ENCODE assay signal across 8 mouse cellular contexts in the genomic region with DNA sequence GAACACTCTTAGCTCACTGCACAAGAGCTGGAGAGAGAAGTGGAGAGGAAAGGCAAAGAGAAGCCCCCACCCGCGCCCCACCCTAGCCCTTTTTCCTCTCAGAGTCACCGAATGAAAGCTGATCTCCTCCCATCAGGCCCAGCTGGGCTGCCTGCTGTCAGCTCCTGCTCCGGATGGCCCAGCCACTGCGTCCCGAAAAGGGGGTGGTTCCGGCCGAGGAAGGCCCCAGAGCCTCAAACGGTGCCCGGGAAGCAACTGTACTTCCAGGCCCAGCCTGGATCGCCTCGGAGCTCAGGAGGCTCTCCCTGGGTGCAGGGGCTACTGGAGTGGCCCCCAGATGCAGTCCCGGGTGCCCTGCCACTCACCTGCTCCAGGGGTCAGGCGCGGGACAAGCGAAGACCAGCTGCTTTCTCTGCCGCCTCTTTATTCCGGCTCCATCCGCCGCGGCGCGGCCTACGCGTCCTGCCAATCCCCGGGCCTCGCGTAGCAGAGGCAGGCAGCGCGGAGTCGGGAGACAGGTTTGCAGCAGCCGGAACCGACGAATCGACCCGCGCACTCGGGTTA. TPM values are rescaled to one million over a fixed set of nuclear protein-coding genes. Genes with fewer than 3 reads are reported as not detected.
A peak's percentile ranks its signal among the peaks of the same experiment; 100 is the strongest.
DNase-seq lines count a peak whose midpoint lies in the region; ATAC-seq and TF ChIP-seq lines count a peak whose summit lies in the region.

No protein-coding gene starts in this region.

- H3K27ac ChIP-seq in heart, embryonic 13.5 days (replicated peaks) = peak overlapping the region; percentile 99
- peak overlapping the region; percentile 23 for H3K27ac ChIP-seq in MEL (ENCODE audit: control insufficient read depth, low read depth, low read length)
- H3K27ac ChIP-seq in forebrain, embryonic 11.5 days (ENCODE audit: low read depth, low read length) = peak overlapping the region; percentile 93

- ATAC-seq in heart, embryonic 13.5 days (ENCODE audit: extremely low read depth, insufficient number of reproducible peaks, low FRiP score, low TSS enrichment) = peak; percentile 16; the same call in 1 of the 2 replicates
- peak; percentile 42 for ATAC-seq in forebrain, embryonic 11.5 days (replicated peaks; ENCODE audit: low FRiP score)
- ATAC-seq in megakaryocyte-erythroid progenitor cell, adult 5-6 weeks (replicated peaks; ENCODE audit: low FRiP score, low TSS enrichment, poor library complexity, severe bottlenecking) = peak; percentile 20

- peak overlapping the region; percentile 93 for H3K4me2 ChIP-seq in heart, embryonic 13.5 days
- peak overlapping the region; percentile 85 for H3K4me2 ChIP-seq in forebrain, embryonic 11.5 days (ENCODE audit: low read depth, low read length, severe bottlenecking)

- peak overlapping the region; percentile 95 for H3K9ac ChIP-seq in heart, embryonic 13.5 days
- H3K9ac ChIP-seq in MEL (ENCODE audit: control insufficient read depth, low read depth, low read length, poor library complexity, severe bottlenecking) = peak overlapping the region; percentile 80
- peak overlapping the region; percentile 94 for H3K9ac ChIP-seq in forebrain, embryonic 11.5 days (ENCODE audit: low read length)

- TF ChIP-seq CTCF in MEL (IDR thresholded peaks at IDR 0.05 in 2 of 3, conservative IDR thresholded peaks at IDR 0.05 in 1 of 3; ENCODE audit: control insufficient read depth in 1 of 3, insufficient read depth in 1 of 3, low read depth in 2 of 3, low read length in 3 of 3, poor library complexity in 1 of 3, severe bottlenecking in 1 of 3) = no peak

- H3K79me2 ChIP-seq in MEL (ENCODE audit: control insufficient read depth, insufficient read depth, low read length, poor library complexity) = peaks cover 7% of the 10 kb centered on the region; the same call in 1 of the 2 replicates

- TF ChIP-seq RAD21 in MEL (IDR thresholded peaks at IDR 0.05; ENCODE audit: low read depth, low read length) = no peak

- peak overlapping the region; percentile 96 for H3K4me3 ChIP-seq in heart, embryonic 13.5 days
- peak overlapping the region; percentile 71 to 89 for H3K4me3 ChIP-seq in MEL (ENCODE audit: control insufficient read depth in 1 of 2, insufficient read depth in 1 of 2, low read depth in 2 of 2, low read length in 2 of 2)
- peak overlapping the region; percentile 69 for H3K4me3 ChIP-seq in forebrain, embryonic 11.5 days (ENCODE audit: low read depth, low read length)

- intact Hi-C loops in heart, postnatal 10 days (cut with DNase I) = loop anchor here (1.0 kb wide), 1 partner anchor 76 kb away; no protein-coding TSS in a partner anchor

- no peak for TF ChIP-seq POLR2A in MEL (IDR thresholded peaks at IDR 0.05; ENCODE audit: control insufficient read depth in 1 of 2, insufficient read depth in 1 of 2, low read depth in 1 of 2, low read length in 2 of 2, poor library complexity in 1 of 2)

- DNase-seq in heart, postnatal 10 days = no peak
- peak; percentile 76 for DNase-seq in MEL (ENCODE audit: low read depth, low spot score)
- no peak for DNase-seq in forebrain, embryonic 11.5 days (ENCODE audit: low spot score)
- peak; percentile 62 to 78 for DNase-seq in kidney, postnatal 36 days
- no peak for DNase-seq in urinary bladder, postnatal 36 days (ENCODE audit: low spot score in 2 of 2)
- no peak for DNase-seq in urinary bladder, postnatal 10 days (ENCODE audit: low spot score)

- H3K27me3 ChIP-seq in heart, embryonic 13.5 days (replicated peaks) = no peaks in the 10 kb centered on the region
- no peaks in the 10 kb centered on the region for H3K27me3 ChIP-seq in MEL (ENCODE audit: control insufficient read depth in 1 of 2, insufficient read depth in 2 of 2, low read length in 2 of 2)
- H3K27me3 ChIP-seq in forebrain, embryonic 11.5 days (ENCODE audit: control insufficient read depth, insufficient read depth, low read length) = no peaks in the 10 kb centered on the region

- 1% methylated on average over 38 of the region's 38 CpGs for WGBS in heart, embryonic 13.5 days
- WGBS in forebrain, embryonic 11.5 days = 0% methylated on average over 38 of the region's 38 CpGs

- TF ChIP-seq EP300 in MEL (IDR thresholded peaks at IDR 0.05; ENCODE audit: low read depth in 1 of 2, low read length in 2 of 2) = peak in 1 of 2 experiments; percentile 22; a peak in 1 of 4 replicates

- peaks cover 56% of the 10 kb centered on the region for H3K36me3 ChIP-seq in heart, embryonic 13.5 days
- peaks cover 0 to 9% of the 10 kb centered on the region in 2 experiments; a peak in 3 of 4 replicates for H3K36me3 ChIP-seq in MEL (ENCODE audit: control insufficient read depth in 1 of 2, insufficient read depth in 2 of 2, low read length in 2 of 2)
- H3K36me3 ChIP-seq in forebrain, embryonic 11.5 days (ENCODE audit: control insufficient read depth, insufficient read depth, low read length) = peaks cover 18% of the 10 kb centered on the region

- H3K4me1 ChIP-seq in heart, embryonic 13.5 days = peaks cover 38% of the 10 kb centered on the region
- peaks cover 4 to 15% of the 10 kb centered on the region in 2 experiments; a peak in 2 of 4 replicates for H3K4me1 ChIP-seq in MEL (ENCODE audit: control insufficient read depth in 1 of 2, insufficient read depth in 2 of 2, low read length in 2 of 2)
- H3K4me1 ChIP-seq in forebrain, embryonic 11.5 days (replicated peaks; ENCODE audit: control insufficient read depth, insufficient read depth, low read length) = no peaks in the 10 kb centered on the region; the same call in 1 of the 2 replicates

- H3K9me3 ChIP-seq in heart, embryonic 13.5 days = no peaks in the 10 kb centered on the region
- H3K9me3 ChIP-seq in MEL (replicated peaks; ENCODE audit: insufficient read depth, low read length) = no peaks in the 10 kb centered on the region
- no peaks in the 10 kb centered on the region for H3K9me3 ChIP-seq in forebrain, embryonic 11.5 days (ENCODE audit: control insufficient read depth, low read length)

TF ChIP-seq in MEL, 35 proteins besides CTCF, POLR2A, EP300 and RAD21 (continues in another document):
- no peak for TF ChIP-seq ZNF384 (IDR thresholded peaks at IDR 0.05; ENCODE audit: low read depth, low read length)
- TF ChIP-seq RCOR1 (IDR thresholded peaks at IDR 0.05; ENCODE audit: low read depth, low read length) = no peak
- peak; percentile 57 for TF ChIP-seq HCFC1 (IDR thresholded peaks at IDR 0.05; ENCODE audit: low read depth, low read length)
- TF ChIP-seq ETS1 (IDR thresholded peaks at IDR 0.05; ENCODE audit: low read depth, low read length) = no peak
- TF ChIP-seq MYB (IDR thresholded peaks at IDR 0.05; ENCODE audit: low read depth, low read length) = no peak

RNA-seq across cellular contexts. Expression of gene Zfp319, which starts 0.5 kb away (rescaled TPM):
- 5.6 and 5.9 TPM in 2 replicates for polyA plus RNA-seq in heart, embryonic 13.5 days (2015; fragmentation: Nextera tagmentation; extraction: Ambion mirVana)
- 10 to 100 TPM; 12.2 to 13.9 TPM for total RNA-seq in heart, postnatal 10 days (2021)
- total RNA-seq in MEL (2012; rRNA removed) = 1.8 and 2.0 TPM in 2 replicates
- polyA plus RNA-seq in MEL (2012; ENCODE audit: insufficient read depth in 1 of 2, insufficient read length in 2 of 2, low read depth in 1 of 2, low replicate concordance in 2 of 2, missing spikeins in 1 of 2) = 1 to 10 TPM in 1 of 2 experiments, not detected in 1; 4.8 TPM
- 14.6 and 15.0 TPM in 2 replicates for polyA plus RNA-seq in forebrain, embryonic 11.5 days (2014; fragmentation: Nextera tagmentation; extraction: Ambion mirVana)
- 1.7 and 4.3 TPM in 2 replicates for total RNA-seq in megakaryocyte-erythroid progenitor cell, adult 5-6 weeks (2014; fragmentation: Nextera tagmentation)
- total RNA-seq in megakaryocyte-erythroid progenitor cell, adult 5-6 weeks (2017) = 1.0 and 1.8 TPM in 2 replicates

RNA-seq across cellular contexts. Expression of gene Usb1, which starts 0.8 kb away (rescaled TPM):
- polyA plus RNA-seq in heart, embryonic 13.5 days (2015; fragmentation: Nextera tagmentation; extraction: Ambion mirVana) = 25.5 and 29.1 TPM in 2 replicates
- total RNA-seq in heart, postnatal 10 days (2021) = 10 to 100 TPM; 17.2 to 23.9 TPM
- 29.1 and 36.2 TPM in 2 replicates for total RNA-seq in MEL (2012; rRNA removed)
- polyA plus RNA-seq in MEL (2012; ENCODE audit: insufficient read depth in 1 of 2, insufficient read length in 2 of 2, low read depth in 1 of 2, low replicate concordance in 2 of 2, missing spikeins in 1 of 2) = 10 to 100 TPM in 1 of 2 experiments, not detected in 1; 52.5 TPM
- polyA plus RNA-seq in forebrain, embryonic 11.5 days (2014; fragmentation: Nextera tagmentation; extraction: Ambion mirVana) = 43.1 and 46.5 TPM in 2 replicates
- 12.3 and 16.9 TPM in 2 replicates for total RNA-seq in megakaryocyte-erythroid progenitor cell, adult 5-6 weeks (2014; fragmentation: Nextera tagmentation)
- 5.1 and 9.4 TPM in 2 replicates for total RNA-seq in megakaryocyte-erythroid progenitor cell, adult 5-6 weeks (2017)

RNA-seq across cellular contexts. Expression of gene Mmp15, which starts 20.8 kb away (rescaled TPM):
- 42.5 and 43.4 TPM in 2 replicates for polyA plus RNA-seq in heart, embryonic 13.5 days (2015; fragmentation: Nextera tagmentation; extraction: Ambion mirVana)
- 100 to 1,000 TPM; 113 to 155 TPM for total RNA-seq in heart, postnatal 10 days (2021)
- not detected in 2 replicates for total RNA-seq in MEL (2012; rRNA removed)
- under 1 TPM in 1 of 2 experiments, not detected in 1; 0.01 TPM for polyA plus RNA-seq in MEL (2012; ENCODE audit: insufficient read depth in 1 of 2, insufficient read length in 2 of 2, low read depth in 1 of 2, low replicate concordance in 2 of 2, missing spikeins in 1 of 2)
- 20.6 and 21.0 TPM in 2 replicates for polyA plus RNA-seq in forebrain, embryonic 11.5 days (2014; fragmentation: Nextera tagmentation; extraction: Ambion mirVana)
- 0.20 TPM in 1 of 2 replicates, not detected in the other for total RNA-seq in megakaryocyte-erythroid progenitor cell, adult 5-6 weeks (2014; fragmentation: Nextera tagmentation)
- total RNA-seq in megakaryocyte-erythroid progenitor cell, adult 5-6 weeks (2017) = 0.11 and 0.28 TPM in 2 replicates

RNA-seq across cellular contexts. Expression of gene Tepp, which starts 20.9 kb away (rescaled TPM):
- polyA plus RNA-seq in heart, embryonic 13.5 days (2015; fragmentation: Nextera tagmentation; extraction: Ambion mirVana) = 0.40 TPM in 1 of 2 replicates, not detected in the other
- not detected for total RNA-seq in heart, postnatal 10 days (2021)
- total RNA-seq in MEL (2012; rRNA removed) = not detected in 2 replicates
- polyA plus RNA-seq in MEL (2012; ENCODE audit: insufficient read depth in 1 of 2, insufficient read length in 2 of 2, low read depth in 1 of 2, low replicate concordance in 2 of 2, missing spikeins in 1 of 2) = not detected
- not detected in 2 replicates for polyA plus RNA-seq in forebrain, embryonic 11.5 days (2014; fragmentation: Nextera tagmentation; extraction: Ambion mirVana)
- total RNA-seq in megakaryocyte-erythroid progenitor cell, adult 5-6 weeks (2014; fragmentation: Nextera tagmentation) = not detected in 2 replicates
- not detected in 2 replicates for total RNA-seq in megakaryocyte-erythroid progenitor cell, adult 5-6 weeks (2017)

RNA-seq across cellular contexts. Expression of gene Cngb1, which starts 24.9 kb away (rescaled TPM):
- 0.47 and 0.55 TPM in 2 replicates for polyA plus RNA-seq in heart, embryonic 13.5 days (2015; fragmentation: Nextera tagmentation; extraction: Ambion mirVana)
- 1 to 10 TPM; 1.5 to 3.2 TPM for total RNA-seq in heart, postnatal 10 days (2021)
- not detected in 2 replicates for total RNA-seq in MEL (2012; rRNA removed)
- under 1 TPM in 1 of 2 experiments, not detected in 1; 0.03 TPM for polyA plus RNA-seq in MEL (2012; ENCODE audit: insufficient read depth in 1 of 2, insufficient read length in 2 of 2, low read depth in 1 of 2, low replicate concordance in 2 of 2, missing spikeins in 1 of 2)
- 0.17 and 0.33 TPM in 2 replicates for polyA plus RNA-seq in forebrain, embryonic 11.5 days (2014; fragmentation: Nextera tagmentation; extraction: Ambion mirVana)
- 0.47 and 0.72 TPM in 2 replicates for total RNA-seq in megakaryocyte-erythroid progenitor cell, adult 5-6 weeks (2014; fragmentation: Nextera tagmentation)
- 0.19 and 11.8 TPM in 2 replicates for total RNA-seq in megakaryocyte-erythroid progenitor cell, adult 5-6 weeks (2017)

Comparison
In these comparisons a context has a peak if more than half of its experiments do, and no peak if none do; other contexts are left out.
1. H3K27ac ChIP-seq: peak in every context shown above with its lines; median percentile 99 in heart, embryonic 13.5 days; 93 in forebrain, embryonic 11.5 days; 23 in MEL.
2. DNase-seq: peak in MEL (single experiment) and kidney, postnatal 36 days (2 of 2); none in heart, postnatal 10 days (0 of 2), forebrain, embryonic 11.5 days (single experiment), urinary bladder, postnatal 36 days (0 of 2) and urinary bladder, postnatal 10 days (single experiment).
3. RNA of gene Mmp15, which starts 20.8 kb away (total RNA-seq): 113 to 155 TPM in heart, postnatal 10 days; 0.11 to 0.28 TPM in megakaryocyte-erythroid progenitor cell, adult 5-6 weeks and not detected in MEL; every median in the first group is over 10 times any median in the second.
4. Peak in every context shown above with its lines, with median percentiles within 50 percentile points of each other: ATAC-seq, H3K4me3 ChIP-seq and H3K9ac ChIP-seq.